Mouse (Mus musculus): ENCODE results near the gene Hid1. TPM values are rescaled to one million over a fixed set of nuclear protein-coding genes. Genes with fewer than 3 reads are reported as not detected.

Hid1 gene
- polyA plus RNA-seq, 1 experiment, result 7.8 TPM

DNA sequence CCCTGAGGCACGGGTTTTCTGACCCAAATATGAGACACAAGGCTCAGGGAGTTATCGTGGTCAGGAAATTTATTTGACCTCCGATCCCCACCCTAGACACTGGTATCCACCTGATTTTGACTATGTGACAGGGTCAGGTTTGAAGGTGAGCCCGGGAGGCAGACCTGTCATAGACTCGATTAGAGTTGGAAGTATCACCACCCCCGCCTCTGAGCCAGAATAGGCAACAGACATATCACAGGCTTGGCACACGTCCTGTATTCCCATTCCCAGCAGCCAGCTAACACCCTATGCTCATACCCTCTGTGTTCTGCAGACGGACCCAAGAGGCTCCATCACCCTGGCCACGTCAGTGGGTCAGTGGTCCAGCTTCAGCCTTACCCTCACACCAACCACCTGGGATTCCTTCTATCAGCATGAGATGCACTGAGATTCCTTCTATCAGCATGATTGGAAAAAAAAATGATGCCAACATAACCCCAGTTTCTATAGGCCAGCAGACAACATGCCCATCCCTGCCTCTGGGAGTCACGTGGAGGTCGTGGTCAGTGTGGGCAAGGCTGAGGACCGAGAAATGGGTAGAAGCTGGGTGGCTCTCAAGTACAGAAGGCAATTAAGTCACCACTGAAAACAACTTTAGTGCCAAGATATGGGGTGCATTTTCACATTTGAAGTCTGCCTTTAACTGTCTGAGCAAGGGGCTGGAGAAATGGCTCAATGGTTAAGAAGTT, 7.3 kb upstream of the Hid1 start:
- no peak for DNase-seq (ENCODE audit: low read depth)

DNA sequence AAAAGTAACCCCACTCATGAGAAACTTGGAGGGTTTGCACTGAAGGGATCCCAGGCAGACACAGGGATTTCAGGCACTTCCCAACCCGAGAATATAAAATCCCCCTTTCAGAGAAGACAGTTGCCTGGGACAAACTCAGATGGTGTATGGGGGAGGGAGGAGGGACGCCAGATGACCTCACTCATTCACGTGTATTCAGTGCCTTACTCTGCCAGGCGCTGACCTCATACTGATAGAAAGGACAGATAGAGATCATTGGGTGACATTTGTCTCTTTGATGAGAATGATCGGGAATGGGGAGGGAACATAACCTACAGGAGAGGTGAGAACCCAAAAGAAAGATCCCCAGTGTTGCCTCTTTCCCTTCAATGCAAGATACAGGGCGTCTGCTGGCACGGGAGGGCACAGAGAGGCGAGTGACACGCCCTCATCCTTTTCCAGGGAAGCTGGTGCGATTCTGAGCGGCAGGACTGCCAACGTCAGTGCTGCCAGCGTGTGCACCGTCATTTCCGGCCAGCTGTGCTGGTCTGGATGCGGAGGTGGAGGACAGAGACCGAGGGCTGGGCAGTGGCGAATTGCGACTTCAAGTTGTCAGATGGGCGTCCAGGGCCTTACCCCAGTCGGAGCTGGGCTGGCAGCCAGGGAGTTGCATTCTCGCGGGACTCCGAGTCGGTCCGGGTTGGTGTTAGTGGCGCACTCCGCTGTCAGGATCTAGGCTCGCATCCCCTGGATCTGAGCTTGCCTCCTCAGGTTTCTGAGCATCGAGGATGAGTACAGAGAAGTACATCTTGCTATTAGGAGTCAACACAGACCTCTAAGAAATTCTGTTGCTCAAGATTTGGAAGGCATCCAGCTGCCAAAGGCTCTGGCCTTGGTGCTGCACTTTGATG, 6.5 kb upstream of the Hid1 start:
- DNase-seq (ENCODE audit: low read depth), result no peak

DNA sequence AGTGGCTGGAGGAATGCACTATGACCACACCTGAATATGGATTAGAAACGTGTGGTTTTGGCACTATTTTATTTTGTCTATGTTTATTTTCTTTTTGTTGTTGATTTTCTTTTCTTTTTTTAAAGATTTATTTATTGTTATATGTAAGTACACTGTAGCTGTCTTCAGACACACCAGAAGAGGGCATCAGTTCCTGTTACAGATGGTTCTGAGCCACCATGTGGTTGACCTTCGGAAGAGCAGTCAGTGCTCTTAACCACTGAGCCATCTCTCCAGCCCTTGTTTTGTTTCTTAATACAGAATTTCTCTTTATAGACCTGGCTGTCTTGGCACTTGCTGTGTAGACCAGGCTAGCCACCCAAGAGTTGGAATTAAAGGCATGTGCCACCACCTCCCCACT, 5.2 kb upstream of the Hid1 start:
- no peak for DNase-seq (ENCODE audit: low read depth)

DNA sequence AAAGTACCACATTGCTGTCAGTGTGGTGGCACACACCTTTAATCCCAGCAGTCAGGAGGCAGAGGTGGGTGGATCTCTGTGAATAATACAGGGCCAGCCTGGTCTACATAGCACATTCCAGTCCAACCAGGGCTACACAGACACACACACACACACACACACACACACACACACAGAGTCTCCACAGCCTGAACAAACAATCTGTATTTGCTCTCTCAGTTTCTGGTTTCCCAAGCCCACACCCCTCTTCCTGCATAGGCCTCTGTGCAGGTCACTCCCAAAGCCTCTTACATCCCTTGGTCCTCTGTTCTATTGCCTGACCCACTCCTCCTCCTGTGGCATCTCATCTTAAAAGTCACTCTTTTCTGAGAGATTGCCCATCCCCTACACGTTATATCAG, 4.5 kb upstream of the Hid1 start:
- no peak for DNase-seq (ENCODE audit: low read depth)

DNA sequence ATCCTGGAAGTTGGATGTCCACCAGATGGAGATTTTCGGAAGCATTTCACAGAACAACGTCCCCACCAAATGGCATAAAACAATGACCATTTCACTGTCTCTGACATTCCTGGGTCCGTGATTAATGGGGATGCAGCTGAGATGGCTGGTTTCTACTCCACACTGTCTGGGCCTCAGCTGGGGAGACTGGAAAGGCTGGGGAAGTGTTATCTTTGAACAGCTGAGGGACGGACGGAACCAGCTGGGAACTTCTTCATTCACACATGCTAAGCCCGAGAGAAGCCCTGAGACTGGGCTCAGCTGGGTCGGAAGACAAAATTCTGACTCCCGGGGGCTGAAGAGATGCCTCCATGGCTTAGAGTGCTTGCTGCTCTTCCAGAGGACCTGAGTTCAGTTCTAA, 3.8 kb upstream of the Hid1 start:
- DNase-seq (ENCODE audit: low read depth), result no peak

DNA sequence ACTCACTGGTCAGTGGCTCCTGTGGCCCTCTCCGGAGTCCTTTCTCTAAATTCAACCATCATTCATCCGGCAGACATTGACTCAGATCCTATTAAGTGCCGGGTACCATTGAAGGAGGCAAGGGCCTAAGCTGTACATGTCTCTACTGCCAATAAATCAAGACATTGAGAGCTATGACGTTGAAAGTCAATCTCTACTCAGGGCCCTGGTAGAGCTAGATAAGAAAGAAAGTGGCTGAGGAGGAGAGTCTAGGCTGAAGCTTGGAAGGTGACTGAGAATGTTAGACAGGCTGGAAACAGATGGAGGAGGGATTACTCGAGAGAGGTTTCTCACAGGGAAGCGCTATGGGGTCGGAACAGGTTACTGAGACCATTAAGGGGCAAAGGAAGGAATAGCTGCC, 2.8 kb upstream of the Hid1 start:
- no peak for DNase-seq (ENCODE audit: low read depth)

DNA sequence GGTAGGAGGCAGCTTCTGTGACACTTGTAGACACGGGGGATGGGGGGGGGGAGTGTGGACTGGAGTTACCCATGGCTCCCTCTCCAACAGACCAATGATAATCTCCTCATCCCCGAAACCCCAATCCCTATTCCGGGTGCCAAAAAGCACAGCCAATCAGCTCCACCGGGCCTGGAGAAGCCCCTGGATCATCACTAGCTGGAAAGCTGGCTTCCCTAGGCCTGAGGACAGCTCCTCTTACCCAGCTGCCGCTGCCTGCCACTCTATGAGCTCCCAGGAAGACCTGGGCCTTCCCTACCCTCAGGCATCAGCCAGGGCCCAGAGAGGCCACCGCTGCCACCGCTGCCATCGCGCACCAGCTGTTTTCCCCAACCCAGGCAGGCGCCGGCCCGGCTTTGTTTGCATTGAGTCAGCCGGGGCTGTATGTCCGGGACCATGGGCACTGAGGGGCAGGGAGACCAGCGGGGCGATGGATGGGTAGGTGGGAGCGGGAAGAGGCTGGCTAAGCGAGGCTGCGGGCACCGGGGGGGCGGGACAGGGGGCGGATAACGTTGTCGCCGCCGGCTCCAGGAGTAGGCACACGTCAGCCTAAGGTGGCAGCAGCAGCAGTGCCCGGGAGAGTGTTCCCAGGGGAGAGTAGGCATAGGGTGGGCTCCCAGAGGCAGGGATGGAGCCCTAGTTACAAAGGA, 706 bp downstream of the Hid1 start:
- no peak for DNase-seq (ENCODE audit: low read depth)

DNA sequence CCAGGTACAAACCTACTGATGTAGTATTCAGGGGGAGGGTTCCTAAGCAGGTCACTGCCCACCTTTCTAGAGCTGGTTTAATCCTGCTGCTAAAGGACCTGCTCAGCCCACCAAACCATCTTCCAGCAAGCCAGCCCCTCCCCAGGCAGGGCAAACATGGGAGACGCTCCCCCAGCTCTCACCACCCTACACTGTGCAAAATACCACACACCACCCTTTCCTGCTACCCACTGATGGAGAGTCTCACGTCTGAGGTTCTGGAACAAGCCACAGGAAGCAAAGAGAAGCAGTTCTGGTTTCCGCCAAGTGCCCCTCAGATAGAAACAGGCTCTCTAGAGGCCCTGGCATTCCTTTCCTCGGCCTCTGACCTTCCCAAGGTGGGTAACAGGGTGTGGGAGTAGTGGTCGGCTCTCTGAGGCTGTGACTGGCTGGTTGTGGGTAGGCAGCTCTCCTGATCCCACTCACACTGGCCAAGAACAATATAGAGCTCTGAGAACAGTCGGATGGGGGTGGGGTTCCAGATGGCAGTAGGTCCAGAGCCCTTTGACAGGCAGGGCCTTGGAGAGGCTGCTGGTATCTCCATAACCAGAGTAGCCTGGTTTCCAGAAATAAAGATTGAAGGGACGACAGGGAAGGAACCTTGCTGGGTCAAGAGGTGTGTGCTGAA, 1.4 kb downstream of the Hid1 start:
- DNase-seq (ENCODE audit: low read depth), result no peak

DNA sequence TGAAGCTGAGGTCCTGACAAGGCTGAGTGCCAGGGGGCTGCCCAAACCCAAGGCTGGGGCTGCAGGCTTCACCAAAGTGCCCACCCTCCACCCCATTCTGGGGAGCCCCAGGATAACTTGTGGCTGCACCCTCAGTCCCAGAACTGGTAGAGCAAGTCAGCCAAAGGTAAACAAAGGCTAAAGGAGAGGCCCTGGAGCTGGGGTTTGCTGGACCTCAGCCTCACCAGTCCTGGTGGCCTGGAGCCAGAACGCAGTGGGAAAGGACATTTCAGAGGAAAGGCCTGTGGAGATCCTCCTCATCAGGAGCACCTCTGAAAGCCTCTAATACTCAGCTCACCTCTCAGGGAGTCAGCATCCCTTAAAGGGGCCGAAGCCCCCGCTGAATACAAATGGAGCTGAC, 3.4 kb downstream of the Hid1 start:
- DNase-seq (ENCODE audit: low read depth), result no peak

DNA sequence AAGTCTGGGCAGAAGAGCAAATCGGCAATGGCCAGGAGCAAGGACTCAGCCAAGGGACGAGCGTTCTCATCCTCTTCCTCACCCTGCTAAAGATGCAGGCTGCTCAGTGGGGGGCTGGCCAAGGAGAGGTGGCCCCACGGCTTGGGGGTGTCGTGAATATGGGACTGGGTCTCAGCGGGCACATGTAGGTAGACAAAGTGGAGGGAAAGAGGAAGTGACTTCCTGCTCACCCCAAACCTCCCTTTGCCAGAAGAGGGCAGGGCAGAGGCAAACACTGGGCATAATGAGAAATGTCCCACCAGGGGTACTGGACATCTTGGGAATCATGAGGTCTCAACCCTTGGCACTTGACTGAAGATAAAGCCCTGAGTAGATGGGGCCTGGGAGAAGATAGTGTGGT, 7.8 kb downstream of the Hid1 start:
- DNase-seq (ENCODE audit: low read depth), result no peak

DNA sequence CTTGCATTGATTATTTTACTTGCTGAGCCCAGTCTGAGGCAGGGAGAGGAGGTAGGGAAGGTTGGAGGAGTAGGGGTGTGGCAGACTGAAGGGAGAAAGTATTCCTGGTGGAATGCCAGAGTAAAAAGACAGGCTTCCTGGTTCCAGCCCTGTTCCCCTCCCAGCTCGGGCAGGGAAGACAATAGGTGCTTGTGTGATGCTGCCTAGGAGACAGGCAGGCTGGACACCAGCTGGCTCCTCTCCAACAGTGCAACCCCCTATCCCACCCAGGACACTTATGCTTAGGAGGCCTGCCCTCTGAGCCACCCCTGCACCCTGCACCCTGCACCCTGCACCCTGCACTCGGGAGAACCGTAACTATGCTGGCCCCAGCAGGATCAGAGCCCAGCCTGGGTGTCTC, 8.3 kb downstream of the Hid1 start:
- no peak for DNase-seq (ENCODE audit: low read depth)

DNA sequence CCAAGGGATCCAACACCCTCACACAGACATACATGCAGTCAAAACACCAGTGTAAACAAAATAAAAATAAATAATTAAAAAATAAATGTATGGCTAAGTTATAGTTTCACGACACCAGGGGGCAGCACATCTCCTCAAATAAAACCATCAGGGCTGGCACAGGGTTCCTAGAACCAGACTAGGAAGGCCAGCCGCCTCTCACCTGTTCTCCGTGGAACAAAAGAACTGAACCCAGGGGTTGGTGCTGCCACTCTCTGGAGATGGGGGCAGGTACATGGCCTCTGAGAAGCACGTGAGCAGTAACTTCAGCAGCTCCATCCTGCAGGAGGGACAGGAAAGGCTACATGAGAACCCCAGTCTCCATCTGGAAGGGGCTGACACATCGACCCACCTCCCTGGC, 9.1 kb downstream of the Hid1 start:
- no peak for DNase-seq (ENCODE audit: low read depth)

DNA sequence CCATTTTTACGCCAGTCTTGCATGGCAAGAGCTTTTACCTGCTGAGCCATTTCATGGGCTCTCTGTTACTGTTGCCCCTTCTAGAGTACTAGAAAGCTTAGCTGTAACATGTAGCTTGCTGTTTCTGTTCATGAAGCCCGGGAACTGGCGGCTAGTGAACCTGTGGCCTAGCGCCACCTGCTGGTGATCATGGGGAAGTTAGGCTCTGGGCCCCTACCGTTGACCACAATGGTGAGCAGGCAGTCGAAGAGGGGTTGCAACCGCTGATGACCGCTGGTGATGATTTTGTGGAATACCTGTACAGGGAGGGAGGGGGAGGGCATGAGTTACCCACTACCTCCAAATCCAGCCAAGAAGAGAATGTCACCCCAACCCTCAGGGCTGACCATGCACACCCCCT, 13.4 kb downstream of the Hid1 start:
- DNase-seq (ENCODE audit: low read depth), result no peak

DNA sequence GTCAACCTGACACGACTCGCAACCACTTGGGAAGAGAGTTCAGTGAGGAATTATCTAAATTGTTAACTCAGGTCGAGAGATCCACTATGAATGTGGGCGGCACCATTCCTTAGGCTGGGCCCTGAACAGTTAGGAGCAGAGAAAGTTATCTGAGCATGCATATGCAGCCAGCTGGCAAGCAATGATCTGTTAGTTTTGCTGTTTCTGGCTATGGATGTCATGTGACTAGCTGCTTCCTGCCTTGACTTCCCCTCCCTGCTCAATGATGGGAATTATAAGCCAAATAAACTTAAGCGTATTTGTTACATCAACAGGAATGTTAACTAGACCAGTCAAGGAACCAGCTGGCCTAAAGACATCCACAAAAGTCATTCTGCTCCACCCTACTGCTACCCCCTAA, 14.2 kb downstream of the Hid1 start:
- DNase-seq (ENCODE audit: low read depth), result no peak

DNA sequence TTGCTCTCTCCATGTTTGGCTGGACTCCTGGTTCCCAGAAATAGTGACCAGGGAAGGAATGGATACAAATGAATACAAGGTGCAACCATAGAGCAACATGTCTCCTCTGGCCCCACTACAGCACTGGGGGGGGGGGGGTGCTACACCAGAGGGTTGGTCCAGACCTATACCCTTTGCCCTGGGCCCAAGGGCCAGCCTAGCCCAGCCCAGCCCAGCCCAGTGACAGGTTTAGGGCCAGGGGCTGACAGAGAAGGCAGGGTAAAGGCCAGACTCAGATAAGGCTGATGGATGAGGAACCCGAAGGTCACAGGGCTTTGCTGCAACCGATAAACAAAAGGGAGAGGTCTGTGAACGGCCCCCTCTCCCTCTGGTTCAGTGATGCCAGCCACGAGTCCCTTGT, 17.6 kb downstream of the Hid1 start:
- no peak for DNase-seq (ENCODE audit: low read depth)

DNA sequence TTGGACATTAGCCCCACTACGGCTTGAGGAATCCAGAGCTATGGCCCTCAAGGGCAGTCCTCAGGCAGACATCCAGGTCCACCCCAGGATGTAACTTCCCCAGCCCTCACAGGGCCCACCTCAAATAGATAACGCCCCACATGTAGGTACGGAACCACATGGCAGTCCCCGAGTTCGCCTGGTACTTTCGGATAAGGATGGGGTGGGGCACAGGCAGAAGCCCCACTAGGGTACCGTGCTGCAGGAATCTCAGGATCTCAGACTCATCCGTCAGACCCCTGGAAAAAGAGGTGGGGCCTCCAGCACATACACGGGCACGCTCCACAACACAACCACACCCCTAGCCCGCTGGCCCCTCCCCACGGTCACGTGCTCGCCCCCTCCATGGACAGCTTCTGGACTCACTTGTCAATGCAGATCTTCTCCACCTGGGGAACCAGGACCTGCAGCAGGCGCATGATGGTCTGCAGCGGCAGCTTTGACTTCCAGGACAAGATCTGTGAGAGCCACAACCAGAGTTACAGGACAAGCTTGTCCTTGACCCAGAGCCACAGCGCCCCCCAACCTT, 18.8 kb downstream of the Hid1 start:
- DNase-seq (ENCODE audit: low read depth), result no peak

DNA sequence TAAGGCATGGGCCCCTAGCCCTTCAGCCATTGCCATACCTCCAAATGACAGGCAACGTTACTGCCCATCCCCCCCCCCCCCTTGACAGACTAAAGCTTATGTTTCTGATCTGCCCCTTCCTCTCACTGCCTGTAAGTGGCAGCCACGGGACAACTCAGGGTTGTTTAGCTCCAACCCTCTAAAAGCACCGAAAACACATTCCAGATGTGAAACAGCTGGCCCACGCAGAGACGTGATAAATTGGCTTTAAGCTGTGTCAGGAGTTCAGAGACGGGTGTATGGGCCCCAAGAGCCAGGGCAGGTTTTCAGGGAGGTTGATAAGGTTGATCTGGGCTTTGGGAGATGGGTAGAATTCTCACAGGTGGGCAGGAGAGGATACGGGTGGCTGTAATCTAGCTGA, 22.0 kb downstream of the Hid1 start:
- no peak for DNase-seq (ENCODE audit: low read depth)

DNA sequence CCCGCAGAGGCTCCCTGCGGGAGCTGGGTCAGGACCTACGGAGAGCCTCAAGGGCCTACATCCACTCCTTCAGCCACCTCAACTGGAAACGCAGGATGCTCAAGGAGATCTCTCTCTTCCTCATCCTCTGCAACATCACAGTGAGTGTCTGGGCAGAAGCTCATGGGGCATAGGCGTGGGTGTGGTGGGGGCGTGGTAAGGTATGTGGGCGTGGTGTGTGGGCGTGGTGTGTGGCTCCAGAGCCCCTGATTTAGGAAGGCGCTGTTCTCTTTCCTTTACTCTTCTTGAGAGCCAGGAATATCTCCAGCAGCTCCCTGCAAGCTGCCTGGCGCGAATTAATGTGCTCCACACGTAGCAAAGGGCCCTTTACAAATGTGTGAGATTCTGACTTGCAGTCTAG, 22.6 kb downstream of the Hid1 start:
- no peak for DNase-seq (ENCODE audit: low read depth)

DNA sequence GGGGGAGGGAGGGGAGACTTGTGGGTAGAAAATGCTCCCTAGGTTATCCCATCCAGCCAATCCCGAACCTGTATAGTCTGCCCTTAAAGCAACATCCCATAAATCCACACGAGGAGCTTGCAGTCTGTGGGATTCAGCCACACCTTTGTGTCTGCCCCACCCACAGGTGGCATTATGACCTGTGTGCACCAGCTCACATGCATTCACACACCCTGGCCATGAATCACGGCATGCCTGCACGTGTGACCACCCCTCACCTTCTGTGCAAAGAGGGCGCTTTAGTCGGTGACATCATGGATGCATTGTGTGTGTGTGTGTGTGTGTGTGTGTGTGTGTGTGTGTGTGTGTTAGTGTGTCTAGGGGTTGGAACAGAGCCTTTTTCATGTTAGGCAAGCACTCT, 25.7 kb downstream of the Hid1 start:
- DNase-seq (ENCODE audit: low read depth), result no peak

DNA sequence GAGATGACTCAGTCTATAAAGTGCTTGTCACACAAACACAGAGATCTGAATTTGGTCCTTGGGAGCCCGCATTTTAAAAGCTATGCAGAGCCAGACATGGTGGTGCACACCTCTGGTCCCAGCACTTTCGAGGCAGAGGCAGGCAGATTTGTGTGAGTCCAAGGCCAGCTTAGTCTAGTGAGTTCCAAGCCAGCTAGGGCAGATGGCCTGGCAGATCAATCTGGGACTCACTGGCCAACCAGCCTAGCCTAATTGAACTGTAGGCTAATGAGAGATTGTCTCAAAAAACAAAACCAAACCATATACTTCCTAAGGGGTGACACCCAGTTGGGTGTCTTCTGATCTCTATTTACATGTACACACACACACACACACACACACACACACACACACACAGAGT, 26.3 kb downstream of the Hid1 start:
- DNase-seq (ENCODE audit: low read depth), result no peak

DNA sequence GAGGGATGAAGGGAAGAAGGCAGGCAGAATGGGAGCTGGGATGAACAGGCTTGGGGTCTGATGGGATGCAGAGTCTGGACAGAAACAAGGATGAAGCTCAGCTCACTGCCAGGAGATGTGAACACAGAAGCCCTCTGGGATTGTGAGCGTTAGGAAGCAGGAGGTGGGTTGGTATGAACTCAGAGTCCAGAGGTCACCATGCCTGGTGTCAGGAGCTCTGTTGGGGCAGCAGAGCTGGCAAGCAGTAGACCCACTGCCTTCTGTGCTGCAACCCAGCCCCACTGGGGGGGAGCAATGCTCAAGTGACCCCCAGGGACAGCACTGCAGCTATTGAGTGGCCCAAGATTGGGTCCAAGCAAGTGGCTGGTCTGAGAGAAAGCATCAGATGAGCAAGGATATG, 29.7 kb downstream of the Hid1 start:
- DNase-seq (ENCODE audit: low read depth), result no peak

DNA sequence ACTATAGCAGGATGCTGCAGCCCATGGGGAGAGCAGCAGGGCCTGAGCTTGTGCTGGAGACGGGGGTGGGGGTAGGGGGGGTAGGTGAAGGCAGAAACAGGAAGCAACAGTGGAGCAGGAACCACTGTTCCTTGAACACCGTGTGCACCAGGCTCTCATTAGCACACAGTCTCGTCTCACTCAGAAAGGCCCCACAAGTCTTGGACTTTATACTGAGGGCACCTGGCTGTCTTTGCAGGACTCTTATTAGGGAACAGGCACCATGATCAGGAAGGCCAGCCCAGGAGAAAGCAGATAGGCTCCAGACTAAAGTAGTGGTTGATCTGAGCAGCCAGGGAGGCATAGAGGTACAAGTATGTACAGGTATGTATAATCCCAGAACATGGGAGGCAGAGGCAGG, 30.2 kb downstream of the Hid1 start:
- DNase-seq (ENCODE audit: low read depth), result no peak
